Mouse (Mus musculus) limb, embryonic 11.5 days (tissue): ENCODE data around the gene Paf1. TPM values are rescaled to one million over a fixed set of nuclear protein-coding genes. Genes with fewer than 3 reads are reported as not detected.
A peak's percentile ranks its signal among the peaks of the same experiment; 100 is the strongest.

Experiments
- ATAC-seq: fragments of 200-750 bp; cut with Nextera tagmentation; 2 replicates; pipeline ENCODE4 v1.8.0; 2017; ENCODE audit warnings: low read depth; ENCODE audit not compliant: insufficient number of reproducible peaks, low FRiP score, low TSS enrichment
- DNase-seq: peaks from one replicate; pipeline ENCODE4 v3.0.0-alpha.2; 2015; ENCODE audit warnings: low spot score
- H3K27ac ChIP-seq: fragments of 300-500 bp; sonication (generic); replicated peaks from 2 replicates; pipeline ENCODE4 v1.5.1; 2014; ENCODE audit warnings: low read depth, mild to moderate bottlenecking, low read length
- H3K27me3 ChIP-seq: fragments of 300-500 bp; sonication (generic); 2 replicates; pipeline ENCODE4 v1.6.1; 2014; ENCODE audit warnings: mild to moderate bottlenecking, low read length, mixed read lengths; ENCODE audit not compliant: control insufficient read depth, insufficient read depth
- H3K36me3 ChIP-seq: fragments of 300-500 bp; sonication (generic); 2 replicates; pipeline ENCODE4 v1.6.1; 2014; ENCODE audit warnings: mild to moderate bottlenecking, low read length, moderate library complexity, mixed read lengths; ENCODE audit not compliant: control insufficient read depth, insufficient read depth
- H3K4me1 ChIP-seq: fragments of 300-500 bp; sonication (generic); 2 replicates; pipeline ENCODE4 v1.6.1; 2014; ENCODE audit warnings: low read length, mixed read lengths; ENCODE audit not compliant: control insufficient read depth, insufficient read depth
- H3K4me2 ChIP-seq: fragments of 300-500 bp; sonication (generic); 2 replicates; pipeline ENCODE4 v1.6.1; 2014; ENCODE audit warnings: low read depth, mild to moderate bottlenecking, moderate library complexity; ENCODE audit not compliant: severe bottlenecking
- H3K4me3 ChIP-seq: fragments of 300-500 bp; sonication (generic); 2 replicates; pipeline ENCODE4 v1.5.1; 2014; ENCODE audit warnings: low read depth, low read length
- H3K9ac ChIP-seq: fragments of 300-500 bp; sonication (generic); 2 replicates; pipeline ENCODE4 v1.6.1; 2014; ENCODE audit warnings: mild to moderate bottlenecking, low read length
- H3K9me3 ChIP-seq: fragments of 300-500 bp; sonication (generic); 2 replicates; pipeline ENCODE4 v1.6.1; 2016; ENCODE audit warnings: low read length; ENCODE audit not compliant: control insufficient read depth
- WGBS: fragments of 180-500 bp; shearing (Covaris S2); extraction: QIAGEN DNeasy Blood & Tissue Kit; methylation state at CpG from one replicate; pipeline ENCODE4 v1.1.7; 2014; 5-methylcytosine and 5-hydroxymethylcytosine counted together
- polyA plus RNA-seq: library from polyadenylated mRNA; unstranded; fragments of >200 nt; fragmentation: Nextera tagmentation; extraction: Ambion mirVana; gene quantifications from 2 replicates; pipeline ENCODE4 v1.2.1, GENCODE M21; 2014

Gene Paf1
- polyA plus RNA-seq, 1 experiment from 2014 or later, result 83.5 TPM

DNA sequence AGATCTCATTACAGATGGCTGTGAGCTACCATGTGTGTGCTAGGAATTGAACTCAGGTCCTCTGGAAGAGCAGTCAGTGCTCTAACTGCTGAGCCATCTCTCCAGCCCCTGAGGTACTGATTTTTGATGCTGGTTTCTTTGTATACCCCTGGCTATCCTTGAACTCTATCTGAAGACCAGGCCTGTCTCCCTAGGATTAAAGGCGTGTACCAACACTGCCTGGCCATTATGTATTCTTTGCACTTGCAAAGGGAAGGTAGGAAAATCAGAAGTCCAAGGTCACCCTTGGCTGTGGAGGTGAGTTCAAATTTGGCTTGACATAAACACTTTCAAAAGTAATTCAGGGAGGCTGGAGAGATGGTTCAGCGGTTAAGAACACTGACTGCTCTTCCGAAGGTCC, 38.2 kb upstream of the Paf1 start:
- no peaks in the 10 kb centered on the region for H3K27me3 ChIP-seq
- peaks cover 20% of the 10 kb centered on the region for H3K36me3 ChIP-seq
- WGBS, result 89% methylated on average over 3 of the region's 3 CpGs
- no peak overlapping the region for H3K9ac ChIP-seq
- ATAC-seq (no peak), DNase-seq (no peak)
- no peak overlapping the region for H3K4me3 ChIP-seq
- H3K27ac ChIP-seq, result no peak overlapping the region
- no peaks in the 10 kb centered on the region for H3K9me3 ChIP-seq
- no peak overlapping the region for H3K4me2 ChIP-seq
- peaks cover 19% of the 10 kb centered on the region for H3K4me1 ChIP-seq

- Histone ChIP-seq H3K27ac (no peak overlapping the region), H3K4me2 (no peak overlapping the region), H3K4me1 (peaks cover 14% of the 10 kb centered on the region), H3K36me3 (peaks cover 26% of the 10 kb centered on the region), H3K27me3 (no peaks in the 10 kb centered on the region), H3K9ac (no peak overlapping the region), H3K4me3 (no peak overlapping the region), H3K9me3 (no peaks in the 10 kb centered on the region)
- WGBS, result 88% methylated on average over 3 of the region's 3 CpGs
- DNase-seq, result no peak
- no peak for ATAC-seq
These were observed 37.5 kb upstream of the Paf1 start for GRCm38 (mm10) chr7:28355221-28355620.

DNA sequence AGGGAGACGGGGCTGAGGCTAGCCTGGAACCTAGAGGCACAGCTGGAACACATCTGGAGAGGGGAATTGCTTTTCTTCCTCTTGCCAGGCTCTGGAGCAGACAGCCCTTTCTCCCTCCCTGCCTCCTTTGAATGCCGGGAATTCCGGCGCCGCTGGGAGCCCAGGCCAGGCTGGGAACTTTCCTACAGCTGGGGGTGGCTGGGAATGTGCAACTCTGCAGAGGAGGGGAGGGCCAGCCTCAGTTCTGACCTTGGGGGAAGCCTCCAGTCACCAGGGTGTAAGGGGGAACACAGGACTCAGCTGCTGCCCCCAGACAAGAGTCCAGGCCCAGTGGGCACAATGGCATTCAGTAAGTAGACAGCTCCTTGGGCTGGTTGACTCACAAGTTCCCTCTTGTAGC, 35.8 kb upstream of the Paf1 start:
- no peak overlapping the region for H3K4me2 ChIP-seq

GRCm38 (mm10) chr7:28357984-28358383, 34.8 kb upstream of the Paf1 start:
- DNase-seq, result no peak
- ATAC-seq, result no peak
- peaks cover 43% of the 10 kb centered on the region for H3K36me3 ChIP-seq
- no peak overlapping the region for H3K4me3 ChIP-seq
- no peaks in the 10 kb centered on the region for H3K9me3 ChIP-seq
- H3K9ac ChIP-seq, result no peak overlapping the region
- no peaks in the 10 kb centered on the region for H3K27me3 ChIP-seq
- no peak overlapping the region for H3K4me2 ChIP-seq
- H3K27ac ChIP-seq, result no peak overlapping the region; the same call in 1 of the 2 replicates
- 9% methylated on average over 5 of the region's 5 CpGs for WGBS
- peaks cover 9% of the 10 kb centered on the region for H3K4me1 ChIP-seq

More for the DNA sequence above, 35.8 kb upstream of the Paf1 start:
- peak overlapping the region; percentile 84 for H3K27ac ChIP-seq
- peak overlapping the region; percentile 28; the same call in 1 of the 2 replicates for H3K9ac ChIP-seq
- H3K4me1 ChIP-seq, result peaks cover 9% of the 10 kb centered on the region
- ATAC-seq (peak; percentile 53; the same call in 1 of the 2 replicates), DNase-seq (peak; percentile 75)
- H3K36me3 ChIP-seq, result peaks cover 37% of the 10 kb centered on the region
- H3K27me3 ChIP-seq, result no peaks in the 10 kb centered on the region
- WGBS, result 0% methylated on average over 5 of the region's 5 CpGs
- H3K9me3 ChIP-seq, result no peaks in the 10 kb centered on the region
- no peak overlapping the region for H3K4me3 ChIP-seq

DNA sequence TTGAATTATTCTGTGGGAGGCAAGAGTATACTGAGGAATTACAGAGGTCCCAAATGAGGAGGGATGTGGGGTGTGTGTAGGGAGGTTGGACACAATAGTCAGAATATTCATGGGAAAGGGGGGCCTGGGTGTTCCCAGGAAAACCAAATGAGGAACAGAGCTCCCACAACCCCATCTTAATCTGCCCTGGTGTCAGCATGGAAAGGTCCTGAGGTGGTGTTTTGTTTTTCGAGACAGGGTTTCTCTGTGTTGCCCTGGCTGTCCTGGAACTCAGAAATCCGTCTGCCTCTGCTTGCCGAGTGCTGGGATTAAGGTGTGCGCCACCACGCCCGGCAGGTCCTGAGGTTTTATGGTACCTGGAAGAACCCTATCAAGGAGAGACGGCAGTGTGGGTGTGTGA, 34.3 kb upstream of the Paf1 start:
- H3K4me1 ChIP-seq, result peaks cover 9% of the 10 kb centered on the region
- ATAC-seq, result no peak
- H3K27ac ChIP-seq, result no peak overlapping the region

GRCm38 (mm10) chr7:28359854-28360253, 32.9 kb upstream of the Paf1 start:
- Histone ChIP-seq H3K9ac (no peak overlapping the region), H3K27me3 (no peaks in the 10 kb centered on the region), H3K27ac (no peak overlapping the region), H3K4me1 (peaks cover 9% of the 10 kb centered on the region), H3K36me3 (peaks cover 41% of the 10 kb centered on the region), H3K4me2 (no peak overlapping the region), H3K4me3 (no peak overlapping the region), H3K9me3 (no peaks in the 10 kb centered on the region)
- DNase-seq (no peak), ATAC-seq (no peak)
- 90% methylated on average over 10 of the region's 10 CpGs for WGBS

More for the DNA sequence above, 34.3 kb upstream of the Paf1 start:
- Histone ChIP-seq H3K4me2 (no peak overlapping the region), H3K9ac (no peak overlapping the region), H3K9me3 (no peaks in the 10 kb centered on the region), H3K27me3 (no peaks in the 10 kb centered on the region), H3K4me3 (no peak overlapping the region), H3K36me3 (peaks cover 43% of the 10 kb centered on the region)
- no peak for DNase-seq
- WGBS, result 65% methylated on average over 7 of the region's 7 CpGs

GRCm38 (mm10) chr7:28360291-28360690, 32.5 kb upstream of the Paf1 start:
- H3K36me3 ChIP-seq, result peaks cover 46% of the 10 kb centered on the region
- WGBS, result 97% methylated on average over 6 of the region's 6 CpGs
- no peak for ATAC-seq

DNA sequence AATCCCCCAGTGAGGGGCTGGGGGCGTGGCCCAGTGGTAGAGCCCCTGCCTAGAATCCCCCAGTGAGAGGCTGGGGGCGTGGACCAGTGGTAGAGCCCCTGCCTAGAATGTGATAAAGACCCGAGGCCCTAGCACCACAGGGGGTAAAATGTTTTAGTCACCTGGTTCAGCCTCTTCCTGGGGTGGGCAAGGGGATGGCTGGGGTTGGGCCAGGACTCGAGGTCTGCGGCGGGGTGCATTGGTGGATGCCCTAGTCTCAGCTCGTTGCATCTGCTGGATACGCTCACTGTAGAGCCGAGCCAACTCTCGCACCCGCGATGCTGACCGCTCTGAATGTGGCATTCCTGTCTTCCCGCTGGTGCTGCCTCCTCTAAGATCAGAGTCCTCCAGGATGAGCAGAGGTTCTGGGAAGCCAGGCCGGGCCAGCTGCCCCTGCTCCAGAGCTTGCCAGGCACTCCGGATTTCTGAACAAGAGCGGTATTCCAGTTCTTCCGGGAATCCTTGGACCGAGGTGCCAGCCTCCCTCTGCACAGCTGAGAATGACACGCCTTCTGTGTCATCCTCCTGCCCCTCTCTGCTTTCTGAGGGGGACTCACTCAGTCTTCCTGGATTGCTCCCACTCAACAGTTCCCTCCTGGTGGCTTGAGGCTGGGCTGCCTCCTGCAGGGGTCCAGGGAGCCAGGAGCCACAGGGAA, 31.0 kb upstream of the Paf1 start:
- 97% methylated on average over 19 of the region's 20 CpGs for WGBS
- H3K36me3 ChIP-seq, result peaks cover 50% of the 10 kb centered on the region
- no peak overlapping the region for H3K27ac ChIP-seq

More at GRCm38 (mm10) chr7:28360291-28360690, 32.5 kb upstream of the Paf1 start:
- H3K4me3 ChIP-seq, result no peak overlapping the region
- H3K9ac ChIP-seq, result no peak overlapping the region
- no peaks in the 10 kb centered on the region for H3K27me3 ChIP-seq
- DNase-seq, result no peak
- no peak overlapping the region for H3K27ac ChIP-seq
- peaks cover 9% of the 10 kb centered on the region for H3K4me1 ChIP-seq
- no peaks in the 10 kb centered on the region for H3K9me3 ChIP-seq
- H3K4me2 ChIP-seq, result no peak overlapping the region

More for the DNA sequence above, 31.0 kb upstream of the Paf1 start:
- no peak overlapping the region for H3K9ac ChIP-seq
- ATAC-seq (no peak), DNase-seq (no peak)
- no peak overlapping the region for H3K4me3 ChIP-seq
- no peaks in the 10 kb centered on the region for H3K9me3 ChIP-seq
- no peak overlapping the region for H3K4me2 ChIP-seq
- H3K27me3 ChIP-seq, result no peaks in the 10 kb centered on the region
- H3K4me1 ChIP-seq, result peaks cover 9% of the 10 kb centered on the region
